Mouse (Mus musculus) leukemia stem cell, adult 10-12 weeks (primary cell): ENCODE results near the gene Irak3. TPM values are rescaled to one million over a fixed set of nuclear protein-coding genes. Genes with fewer than 3 reads are reported as not detected.

Experiments used
- polyA plus RNA-seq: library from polyadenylated mRNA; stranded (reverse); fragments of >175 nt; gene quantifications from 2 replicates; pipeline ENCODE4 v1.2.3, GENCODE M21; 2012; ENCODE audit warnings: low replicate concordance

Irak3 gene
- polyA plus RNA-seq = 1.1 and 1.7 TPM in 2 replicates

DNA sequence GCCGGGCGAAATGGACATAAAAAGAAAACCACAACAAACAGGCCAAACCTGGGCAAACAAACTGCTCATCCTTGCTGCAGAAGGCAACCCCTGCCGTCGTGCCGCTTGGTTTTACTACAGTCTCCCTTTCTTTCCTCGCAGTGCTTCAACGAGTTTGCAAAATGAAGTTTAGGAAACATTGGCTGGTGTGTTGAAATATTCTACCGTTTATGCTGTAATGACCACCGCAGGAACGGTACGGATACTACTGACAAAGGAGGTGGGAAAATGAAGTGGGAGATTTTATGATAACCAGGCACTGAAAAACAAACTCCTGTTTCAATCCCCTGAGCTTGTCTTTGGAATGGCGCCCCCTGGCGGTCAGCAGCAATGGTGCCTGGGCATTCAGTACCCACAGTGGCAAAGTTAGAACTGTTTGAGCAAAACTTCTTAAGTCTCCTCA lies at the start of gene Irak3:
Gene Irak3 (minus strand): TSS at position 170 of the 442 bp plus-strand sequence.

GRCm38 (mm10) chr10:120226871-120227661 lies 25.1 kb upstream of the Irak3 start, which contains the start of gene Llph:
Gene Llph, plus strand, starts transcription at chr10:120227070.

DNA sequence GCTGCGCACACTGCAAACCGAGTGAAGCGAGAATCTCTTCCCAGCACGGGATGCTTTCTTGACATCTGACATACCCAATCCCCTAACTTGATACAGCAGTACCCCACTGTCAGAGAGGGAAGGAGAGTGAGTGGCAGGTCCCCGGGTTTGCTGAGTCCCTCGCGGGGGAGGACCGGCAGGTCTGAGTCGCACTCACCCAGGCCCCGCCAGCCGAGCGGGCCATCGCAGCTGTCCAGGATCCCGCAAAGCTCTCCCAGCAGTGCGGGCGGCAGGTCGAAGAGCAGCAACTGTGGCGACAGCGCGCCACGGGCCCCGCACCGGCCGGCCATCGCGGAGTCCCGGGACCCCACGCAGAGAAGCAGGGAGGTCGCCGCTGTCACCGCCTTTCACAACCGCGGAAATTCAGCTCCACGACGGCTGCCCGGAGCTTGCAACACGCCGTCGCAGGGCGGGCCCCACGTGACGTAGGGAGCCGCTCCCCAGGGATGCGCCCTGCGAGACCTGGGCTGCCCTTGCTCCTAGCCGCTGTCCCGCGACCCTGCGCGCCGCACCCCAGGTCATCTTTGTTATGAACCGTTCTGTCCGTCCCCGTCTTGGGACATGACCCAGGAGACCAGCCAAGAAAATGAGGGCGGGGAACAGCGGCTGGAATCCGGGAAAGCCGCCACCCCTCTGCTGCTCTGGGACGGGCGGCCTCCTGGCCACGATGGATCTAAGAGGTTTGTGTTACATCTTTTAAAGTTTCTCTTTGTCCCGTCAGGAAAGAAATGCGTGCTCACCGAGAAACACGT lies 604 bp downstream of the Irak3 start, which contains the start of gene Tmbim4:
Gene Tmbim4 (plus strand): TSS at position 460 of the 791 bp plus-strand sequence.

GRCm38 (mm10) chr10:120112507-120113396 lies 89.2 kb downstream of the Irak3 start, which contains the start of gene Helb:
Gene Helb, minus strand, starts transcription at chr10:120112987.

Other genes with a start within 250 kb of the Irak3 start
- gene Helb, start 89.1 kb downstream of the Irak3 start, polyA plus RNA-seq = 3.5 and 11.4 TPM in 2 replicates
- 66.4 and 78.0 TPM in 2 replicates for gene Tmbim4, start 540 bp downstream of the Irak3 start, polyA plus RNA-seq
- gene Llph, start 24.9 kb upstream of the Irak3 start, polyA plus RNA-seq = 7.9 and 68.2 TPM in 2 replicates